In genomic region chr14:56310238-56310637, GRCm38 (mm10) we compare ENCODE assay signal across 21 mouse cellular contexts. TPM values are rescaled to one million over a fixed set of nuclear protein-coding genes. Genes with fewer than 3 reads are reported as not detected.
"Had no signal": no experiment of that assay in that cellular context is flagged by ENCODE, and none has a peak within 500 bp of the region (broad histone marks: within the 10 kb centered on the region; RNA-seq: fewer than 3 reads in every experiment).

No protein-coding gene starts in this region.

- H3K27ac ChIP-seq: macrophage; midbrain, embryonic 13.5 days; midbrain, embryonic 15.5 days; neural tube, embryonic 12.5 days had no signal

- H3K36me3 ChIP-seq: midbrain, embryonic 13.5 days; midbrain, embryonic 15.5 days; neural tube, embryonic 12.5 days had no signal

- H3K27me3 ChIP-seq: midbrain, embryonic 15.5 days; neural tube, embryonic 12.5 days had no signal

- H3K4me1 ChIP-seq: midbrain, embryonic 13.5 days; midbrain, embryonic 15.5 days; neural tube, embryonic 12.5 days had no signal

- H3K9ac ChIP-seq: lung, embryonic 14.5 days; midbrain, embryonic 13.5 days; midbrain, embryonic 15.5 days; neural tube, embryonic 12.5 days had no signal

- H3K9me3 ChIP-seq: megakaryocyte, embryonic 14.5 days; midbrain, embryonic 13.5 days; midbrain, embryonic 15.5 days; neural tube, embryonic 12.5 days had no signal

- DNase-seq: lung, adult 18-20 months; lung, embryonic 14.5 days; lung, postnatal 10 days; right cerebral cortex, postnatal 14 days; spleen, adult 18-20 months; thymus, adult 18-20 months; thymus, postnatal 14 days; thymus, postnatal 36 days had no signal

- H3K4me2 ChIP-seq: lung, embryonic 14.5 days; midbrain, embryonic 11.5 days; midbrain, embryonic 13.5 days; midbrain, embryonic 15.5 days; neural tube, embryonic 12.5 days had no signal

- H3K4me3 ChIP-seq: megakaryocyte, embryonic 14.5 days; midbrain, embryonic 13.5 days; midbrain, embryonic 15.5 days; neural tube, embryonic 12.5 days had no signal

RNA-seq across cellular contexts. Expression of gene Gzmb, which starts 48.2 kb away (rescaled TPM):
- total RNA-seq: midbrain, postnatal 0 days had no signal
- polyA plus RNA-seq: midbrain, embryonic 11.5 days; midbrain, embryonic 13.5 days; midbrain, embryonic 15.5 days; midbrain, postnatal 0 days; neural tube, embryonic 12.5 days; neural tube, embryonic 14.5 days had no signal

RNA-seq across cellular contexts. Expression of gene Atp12a, which starts 54.6 kb away (rescaled TPM):
- total RNA-seq: megakaryocyte progenitor cell, adult 5-6 weeks; monocyte, adult 5-6 weeks; neutrophil, adult 5-6 weeks had no signal
- polyA plus RNA-seq: liver, embryonic 16.5 days; macrophage; neural tube, embryonic 12.5 days; small intestine, adult 2 months had no signal
